Mouse (Mus musculus) cerebellum, postnatal 10 days (tissue): Measurements from ENCODE around the gene Anxa9.
"Not testable (repeated sequence)": the region's sequence is repeated elsewhere in the genome, so short reads cannot be mapped to it uniquely, and the experiment has no call there.

Source experiments
- DNase-seq, 2 experiments: peaks; one replicate each; pipeline ENCODE4 v3.0.0; 2021; ENCODE audit warnings: mixed read lengths in 2 of 2

Gene Anxa9

DNA sequence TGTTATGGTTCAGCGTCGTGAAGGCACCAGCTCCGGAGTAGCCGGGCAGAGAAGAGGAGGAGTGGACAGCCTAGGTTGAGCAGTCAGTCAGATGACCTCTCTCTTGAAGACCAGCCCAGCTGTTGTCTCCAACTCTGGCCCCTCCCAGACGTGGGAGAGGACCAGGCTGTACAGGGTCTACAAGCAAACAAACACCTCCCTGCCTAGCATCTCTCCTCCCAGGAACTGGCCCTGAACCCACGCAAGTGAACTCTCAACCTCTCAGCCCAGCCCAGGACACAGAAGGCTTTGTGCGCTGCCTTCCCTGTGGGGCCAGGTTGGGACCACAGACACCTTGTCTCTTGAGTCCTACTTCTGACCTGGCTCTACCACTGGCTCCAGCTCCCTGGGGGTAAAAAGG is at the start of gene Anxa9:
Anxa9 (minus strand) TSS at position 77 of the 400 bp plus-strand sequence.
- DNase-seq, result no peak

GRCm38 (mm10) chr3:95355911-95356544 is 49.1 kb upstream of the Anxa9 start:
- DNase-seq, result not testable (repeated sequence)

- peak; percentile 43 to 60 for DNase-seq
Measured at GRCm38 (mm10) chr3:95349491-95349890, 42.5 kb upstream of the Anxa9 start.

GRCm38 (mm10) chr3:95348343-95348742 is 41.4 kb upstream of the Anxa9 start:
- DNase-seq, result not testable (repeated sequence)

DNA sequence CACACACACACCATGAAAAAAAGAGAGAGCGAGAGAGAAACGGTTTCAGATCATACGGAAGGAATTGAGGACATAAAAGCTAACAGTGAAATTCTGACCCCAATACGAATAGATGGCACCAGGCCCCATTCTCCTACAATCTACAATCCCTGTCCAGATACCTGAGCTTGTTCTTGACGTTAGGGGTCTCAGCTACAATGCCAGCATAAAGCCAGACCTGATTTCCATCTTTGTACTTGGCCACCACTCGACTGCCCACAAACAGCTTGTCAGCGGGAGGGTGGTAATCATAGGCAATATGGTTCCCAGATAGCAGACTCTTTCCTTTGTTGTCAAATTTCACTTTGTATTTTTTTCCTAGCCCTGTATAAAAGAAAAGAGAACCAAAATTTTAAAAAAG is 39.5 kb upstream of the Anxa9 start:
- no peak for DNase-seq

GRCm38 (mm10) chr3:95343356-95344000 is 36.5 kb upstream of the Anxa9 start:
- DNase-seq, result not testable (repeated sequence)

GRCm38 (mm10) chr3:95338251-95338650 is 31.3 kb upstream of the Anxa9 start:
- DNase-seq, result no peak

DNA sequence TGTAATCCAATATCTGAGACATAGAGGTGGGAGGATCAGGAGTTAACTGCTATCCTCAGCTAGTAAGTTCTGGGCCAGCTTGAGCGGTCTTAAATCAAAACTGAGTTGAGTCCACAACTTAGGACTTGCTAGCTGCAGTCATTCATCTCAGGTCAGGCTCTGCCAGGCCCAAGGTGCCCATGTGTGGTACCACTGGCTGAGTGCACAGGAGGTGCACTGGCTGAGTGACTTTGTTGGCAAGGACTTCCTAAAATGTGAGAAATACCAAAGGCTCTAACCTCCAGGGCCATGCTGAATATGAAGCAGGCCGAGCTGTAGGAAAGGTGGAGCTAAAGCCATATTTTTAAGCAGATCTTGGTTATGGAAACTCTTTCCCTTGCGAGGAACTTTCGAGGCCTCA is 30.4 kb upstream of the Anxa9 start:
- no peak for DNase-seq

DNA sequence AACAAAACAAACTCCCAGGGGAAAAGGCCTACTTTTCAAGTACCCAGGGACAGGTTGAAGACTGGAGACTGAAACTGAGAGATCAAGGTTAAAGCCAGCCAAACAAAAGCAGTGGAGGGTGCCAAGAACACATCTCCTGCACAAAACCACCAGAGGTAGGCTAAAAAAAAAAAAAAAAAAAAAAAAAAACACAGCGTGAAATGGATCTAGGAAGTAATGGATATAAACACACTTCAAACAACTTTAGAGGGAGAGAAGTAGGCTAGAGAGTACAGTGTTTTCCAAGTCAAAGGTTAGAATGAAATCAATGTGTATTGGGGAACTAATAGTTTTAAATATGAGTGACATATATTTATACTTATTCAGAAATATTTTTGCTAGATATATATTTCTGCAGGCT is 24.6 kb upstream of the Anxa9 start:
- no peak for DNase-seq

- DNase-seq, result no peak
Measured at GRCm38 (mm10) chr3:95328803-95329404, 21.9 kb upstream of the Anxa9 start.

DNA sequence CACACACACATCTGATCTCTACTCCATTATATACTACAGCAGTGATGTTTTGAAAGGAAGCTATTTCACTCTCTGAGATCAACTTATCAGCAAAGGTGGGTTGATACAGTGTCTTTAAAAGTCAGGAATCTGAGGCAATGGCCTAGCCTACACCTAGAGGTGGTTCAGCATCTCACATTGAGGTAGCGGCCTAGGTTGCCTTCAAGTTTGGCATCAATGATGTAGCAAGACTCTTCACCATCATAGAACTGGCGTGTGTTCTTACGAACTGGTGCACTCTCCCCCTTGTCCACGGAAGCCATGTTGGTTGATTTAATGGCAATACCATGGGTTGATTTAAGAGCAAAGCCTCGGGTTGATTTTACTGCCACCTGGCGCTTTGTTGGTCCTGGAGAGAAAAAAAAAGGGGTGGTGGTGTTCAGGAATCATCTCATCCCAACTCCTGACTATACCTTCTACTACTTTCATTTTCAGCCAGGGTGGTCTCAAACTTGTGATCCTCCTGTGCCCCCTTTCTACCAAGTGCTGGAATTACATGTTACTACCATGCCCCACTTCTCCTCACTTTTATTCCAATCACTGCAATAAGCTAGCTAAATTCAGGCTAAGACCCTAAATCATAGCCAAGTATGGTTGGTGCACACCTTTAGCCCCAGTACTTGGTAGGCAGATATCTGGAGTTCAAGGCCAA is 17.6 kb upstream of the Anxa9 start:
- DNase-seq, result no peak

- no peak for DNase-seq
Measured at GRCm38 (mm10) chr3:95323429-95323828, 16.5 kb upstream of the Anxa9 start.

- no peak for DNase-seq
Measured at GRCm38 (mm10) chr3:95319701-95320625, 13.0 kb upstream of the Anxa9 start.

- DNase-seq, result no peak
Measured at GRCm38 (mm10) chr3:95319110-95319509, 12.1 kb upstream of the Anxa9 start.

GRCm38 (mm10) chr3:95318548-95318947 is 11.6 kb upstream of the Anxa9 start:
- DNase-seq, result peak in 1 of 2 experiments; percentile 13

- peak; percentile 68 to 72 for DNase-seq
Measured at GRCm38 (mm10) chr3:95317414-95318080, 10.6 kb upstream of the Anxa9 start.

DNA sequence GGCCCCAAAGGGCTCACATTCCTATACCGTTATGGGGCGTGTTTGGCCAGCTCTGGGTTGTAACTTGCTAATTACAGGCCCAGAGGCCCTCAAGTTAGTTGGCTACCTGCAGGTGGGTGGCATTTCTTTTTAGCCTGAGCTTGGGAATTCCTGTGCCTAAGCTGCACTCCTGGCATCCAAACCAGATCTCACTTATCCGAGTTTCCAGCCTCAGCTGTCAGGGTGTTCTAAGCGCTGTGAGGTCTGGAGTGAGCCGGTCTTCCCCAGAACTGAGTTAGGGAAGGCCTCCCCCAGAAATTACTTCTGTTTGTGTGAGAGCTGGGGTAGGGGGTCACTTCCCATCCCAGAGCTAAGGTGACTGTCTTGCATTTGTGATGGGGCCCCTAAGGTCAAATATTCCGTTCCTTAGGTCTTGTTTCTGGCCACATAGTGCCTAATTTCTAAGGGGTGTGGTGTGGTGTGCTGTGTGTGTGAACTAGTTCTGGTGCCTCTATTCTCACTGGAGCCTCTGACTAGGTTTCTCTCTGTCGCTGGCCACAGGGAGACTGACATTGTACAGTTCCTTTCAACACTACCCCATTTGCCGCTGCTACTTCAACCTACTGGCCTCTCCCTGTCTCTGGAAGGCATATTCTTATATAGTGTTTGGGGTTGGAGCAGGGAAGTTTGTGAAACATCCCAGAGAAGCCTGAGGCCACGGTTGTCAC is 9.0 kb upstream of the Anxa9 start:
- DNase-seq, result no peak

DNA sequence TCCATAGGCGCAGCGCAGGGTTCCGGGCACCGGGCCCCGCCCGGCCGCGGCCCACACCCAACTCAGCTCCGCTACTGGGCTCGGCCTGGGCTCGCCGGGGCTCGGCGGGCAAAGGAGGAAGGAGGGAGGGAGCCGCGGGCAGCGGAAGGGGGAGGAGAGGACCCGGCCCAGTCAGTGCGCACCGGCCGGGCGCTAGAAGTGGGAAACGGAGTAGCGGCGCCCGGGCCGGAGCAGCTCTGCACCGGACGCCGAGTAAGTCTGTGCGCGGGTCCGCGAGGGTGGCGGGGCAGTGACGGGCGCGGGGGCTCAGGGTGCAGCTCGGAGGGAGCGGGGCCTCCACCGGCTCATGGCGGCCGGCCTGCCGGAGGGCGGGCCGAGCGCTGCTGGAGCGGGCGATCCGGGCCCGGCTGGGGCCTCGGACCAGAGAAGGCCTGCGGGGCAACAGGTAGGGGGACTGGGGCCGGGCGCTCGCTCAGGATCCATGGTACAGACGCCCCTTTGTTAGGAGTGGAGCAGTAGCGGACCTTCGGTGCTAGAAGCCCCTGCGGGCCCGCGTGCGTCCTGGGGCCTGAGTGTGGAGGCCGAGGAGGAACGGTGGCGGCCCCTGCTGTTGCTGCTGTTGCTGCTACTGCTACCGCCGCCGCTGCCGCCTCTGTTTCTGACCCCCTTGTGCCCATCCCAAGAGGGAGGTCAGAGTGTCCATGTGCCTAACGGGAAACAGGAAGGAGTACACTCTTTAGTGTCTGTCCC is 8.3 kb upstream of the Anxa9 start:
- DNase-seq, result peak; percentile 88 to 92

DNA sequence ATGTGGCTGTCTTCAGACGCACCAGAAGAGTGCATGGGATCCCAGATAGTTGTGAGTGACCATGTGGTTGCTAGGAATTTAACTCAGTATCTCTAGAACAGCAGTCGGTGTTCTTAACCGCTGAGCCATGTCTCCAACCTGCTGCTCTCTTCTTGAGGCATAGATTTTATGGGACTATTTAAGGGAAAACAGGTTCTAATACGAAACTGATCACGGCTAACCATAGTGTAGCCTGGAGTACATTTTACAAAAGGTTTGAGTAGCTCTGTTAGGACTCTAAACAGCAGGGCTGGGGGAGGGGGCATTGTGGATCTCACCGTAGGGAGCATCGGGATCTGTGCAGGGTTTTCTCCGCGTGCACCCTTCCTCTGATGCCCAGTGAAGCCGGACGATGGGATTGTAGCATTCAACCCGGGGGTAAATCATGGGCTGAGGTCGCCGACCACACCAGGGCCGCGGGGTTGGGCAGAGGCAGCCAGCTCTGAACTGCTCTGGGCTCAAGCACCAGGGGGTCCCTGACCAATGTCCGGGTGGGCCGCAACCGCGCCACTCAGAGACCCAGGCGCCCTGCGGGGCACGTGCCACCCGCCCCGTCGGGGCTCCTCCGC is 7.6 kb upstream of the Anxa9 start, which contains the start of gene Cers2:
Cers2 (plus strand) TSS at position 306 of the 608 bp plus-strand sequence.
- no peak for DNase-seq

DNA sequence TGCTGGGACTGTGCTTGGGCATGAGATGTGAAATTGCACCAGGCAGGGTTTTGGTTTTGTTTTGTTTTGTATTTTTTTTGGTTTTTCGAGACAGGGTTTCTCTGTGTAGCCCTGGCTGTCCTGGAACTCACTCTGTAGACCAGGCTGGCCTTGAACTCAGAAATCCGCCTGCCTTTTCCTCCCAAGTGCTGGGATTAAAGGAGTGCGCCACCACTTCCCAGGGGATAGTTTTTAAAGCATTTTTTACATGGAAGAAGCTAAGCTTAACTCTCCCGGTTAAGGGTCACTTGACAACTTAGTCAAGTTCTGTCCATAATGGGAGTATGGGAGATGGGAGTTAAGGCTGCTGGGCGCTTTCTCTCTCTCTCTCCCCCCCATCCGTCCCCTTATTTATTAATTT is 7.1 kb upstream of the Anxa9 start:
- no peak for DNase-seq
